Mouse (Mus musculus) myocyte (in vitro differentiated cells): ENCODE results near the gene Lsg1.

ENCODE experiments used
- CEBPB ChIP-seq: IDR thresholded peaks from 2 replicates; pipeline ENCODE4 v1.6.1; 2011; ENCODE audit warnings: mild to moderate bottlenecking, moderate library complexity; ENCODE audit not compliant: poor library complexity, insufficient read depth, severe bottlenecking
- E2F4 ChIP-seq: IDR thresholded peaks from one replicate; pipeline ENCODE4 v1.6.1; 2011; ENCODE audit warnings: mild to moderate bottlenecking, control low read depth, moderate library complexity; ENCODE audit not compliant: insufficient read depth
- MAX ChIP-seq: IDR thresholded peaks from one replicate; pipeline ENCODE4 v1.6.1; 2011; ENCODE audit warnings: low read depth, mild to moderate bottlenecking, control low read depth
- MYOG ChIP-seq, 3 experiments: IDR thresholded peaks; one replicate each; pipeline ENCODE4 v1.6.1; 2011; ENCODE audit warnings: control low read depth in 2 of 3, low read depth in 2 of 3, mild to moderate bottlenecking in 2 of 3; ENCODE audit not compliant: insufficient read length in 2 of 3, control insufficient read depth in 1 of 3, insufficient read depth in 1 of 3
- POLR2A ChIP-seq: IDR thresholded peaks from one replicate; pipeline ENCODE4 v1.6.1; 2011; ENCODE audit warnings: low read depth, mild to moderate bottlenecking, control low read depth, moderate library complexity; ENCODE audit not compliant: insufficient read length
- TCF12 ChIP-seq: IDR thresholded peaks from one replicate; pipeline ENCODE4 v1.6.1; 2011; ENCODE audit warnings: mild to moderate bottlenecking, control low read depth; ENCODE audit not compliant: poor library complexity, insufficient read depth, severe bottlenecking
- USF1 ChIP-seq: IDR thresholded peaks from one replicate; pipeline ENCODE4 v1.6.1; 2011; ENCODE audit warnings: low read depth, mild to moderate bottlenecking, control low read depth, moderate library complexity

- no peak for TF ChIP-seq TCF12
- no peak for TF ChIP-seq POLR2A
- TF ChIP-seq MYOG (IDR thresholded peaks at IDR 0.05; ENCODE audit: control insufficient read depth in 1 of 3, insufficient read depth in 1 of 3, insufficient read length in 2 of 3, low read depth in 2 of 3) = no peak
- no peak for TF ChIP-seq E2F4
- TF ChIP-seq CEBPB = no peak
- TF ChIP-seq USF1 = no peak
- no peak for TF ChIP-seq MAX
Measured at GRCm38 (mm10) chr16:30521147-30521546, 66.2 kb downstream of the Lsg1 start.
